10 mouse cellular contexts compared by ENCODE assay signal in genomic region chr8:85076001-85076400, GRCm38 (mm10). TPM values are rescaled to one million over a fixed set of nuclear protein-coding genes. Genes with fewer than 3 reads are reported as not detected.
DNase-seq lines count a peak whose midpoint lies in the region; ATAC-seq lines count a peak whose summit lies in the region.
"Had no signal": no experiment of that assay in that cellular context is flagged by ENCODE, and none has a peak within 500 bp of the region (broad histone marks: within the 10 kb centered on the region; RNA-seq: fewer than 3 reads in every experiment).

No protein-coding gene starts in this region.

- H3K27ac ChIP-seq in forebrain, embryonic 10.5 days = no peak overlapping the region
- H3K27ac ChIP-seq in forebrain, embryonic 12.5 days = no peak overlapping the region
- H3K27ac ChIP-seq in liver, embryonic 15.5 days (replicated peaks) = peak overlapping the region; percentile 73
- H3K27ac ChIP-seq in neural tube, embryonic 15.5 days (replicated peaks) = no peak overlapping the region

- no peak overlapping the region for H3K9ac ChIP-seq in forebrain, embryonic 12.5 days
- H3K9ac ChIP-seq in liver, embryonic 15.5 days = peak overlapping the region; percentile 45; the same call in 1 of the 2 replicates
- no peak overlapping the region for H3K9ac ChIP-seq in neural tube, embryonic 15.5 days (replicated peaks)

- WGBS in forebrain, embryonic 10.5 days = 77% methylated on average over 9 of the region's 9 CpGs
- 76% methylated on average over 9 of the region's 9 CpGs for WGBS in forebrain, embryonic 12.5 days
- 49% methylated on average over 9 of the region's 9 CpGs for WGBS in liver, embryonic 15.5 days (ENCODE audit: insufficient replicate concordance)
- 78% methylated on average over 9 of the region's 9 CpGs for WGBS in neural tube, embryonic 15.5 days

- H3K4me2 ChIP-seq in forebrain, embryonic 12.5 days = no peak overlapping the region
- peak overlapping the region; percentile 50 for H3K4me2 ChIP-seq in liver, embryonic 15.5 days
- no peak overlapping the region for H3K4me2 ChIP-seq in neural tube, embryonic 15.5 days

- H3K27me3 ChIP-seq in forebrain, embryonic 10.5 days (ENCODE audit: poor library complexity, severe bottlenecking) = no peaks in the 10 kb centered on the region
- no peaks in the 10 kb centered on the region for H3K27me3 ChIP-seq in forebrain, embryonic 12.5 days
- H3K27me3 ChIP-seq in liver, embryonic 15.5 days = no peaks in the 10 kb centered on the region
- H3K27me3 ChIP-seq in neural tube, embryonic 15.5 days (replicated peaks) = no peaks in the 10 kb centered on the region

- peak; percentile 41 for DNase-seq in forebrain, embryonic 10.5 days (ENCODE audit: extremely low spot score, low spot score)
- peak; percentile 42 for DNase-seq in ovary, postnatal 36 days (ENCODE audit: low spot score)
- DNase-seq in ovary, postnatal 14 days (ENCODE audit: low spot score) = no peak
- peak; percentile 39 for DNase-seq in embryo, embryonic 11 days
- DNase-seq in frontal cortex, adult 2 months (ENCODE audit: extremely low spot score in 1 of 2, low spot score in 1 of 2) = no peak

- H3K4me1 ChIP-seq in forebrain, embryonic 10.5 days = peaks cover 30% of the 10 kb centered on the region
- H3K4me1 ChIP-seq in forebrain, embryonic 12.5 days = peaks cover 24% of the 10 kb centered on the region
- peaks cover 83% of the 10 kb centered on the region for H3K4me1 ChIP-seq in liver, embryonic 15.5 days (replicated peaks)
- H3K4me1 ChIP-seq in neural tube, embryonic 15.5 days = peaks cover 37% of the 10 kb centered on the region

- peaks cover 66% of the 10 kb centered on the region for H3K36me3 ChIP-seq in forebrain, embryonic 10.5 days (replicated peaks)
- peaks cover 50% of the 10 kb centered on the region for H3K36me3 ChIP-seq in forebrain, embryonic 12.5 days (replicated peaks)
- H3K36me3 ChIP-seq in liver, embryonic 15.5 days (replicated peaks) = peaks cover 55% of the 10 kb centered on the region
- peaks cover 40% of the 10 kb centered on the region for H3K36me3 ChIP-seq in neural tube, embryonic 15.5 days

- H3K4me3 ChIP-seq in forebrain, embryonic 10.5 days = no peak overlapping the region
- H3K4me3 ChIP-seq in forebrain, embryonic 12.5 days (replicated peaks) = no peak overlapping the region
- H3K4me3 ChIP-seq in liver, embryonic 15.5 days (replicated peaks) = no peak overlapping the region; the same call in 1 of the 2 replicates
- no peak overlapping the region for H3K4me3 ChIP-seq in neural tube, embryonic 15.5 days (replicated peaks)
- H3K4me3 ChIP-seq: myocyte had no signal

- no peaks in the 10 kb centered on the region for H3K9me3 ChIP-seq in forebrain, embryonic 10.5 days
- no peaks in the 10 kb centered on the region for H3K9me3 ChIP-seq in forebrain, embryonic 12.5 days
- no peaks in the 10 kb centered on the region for H3K9me3 ChIP-seq in liver, embryonic 15.5 days (replicated peaks)
- no peaks in the 10 kb centered on the region for H3K9me3 ChIP-seq in neural tube, embryonic 15.5 days (replicated peaks)

- no peak for ATAC-seq in forebrain, embryonic 12.5 days (ENCODE audit: low FRiP score)
- peak; percentile 58 for ATAC-seq in liver, embryonic 15.5 days (ENCODE audit: insufficient read depth)
- ATAC-seq in neural tube, embryonic 15.5 days (ENCODE audit: low FRiP score) = no peak

RNA-seq across cellular contexts. Expression of gene Dhps, which starts 4.4 kb away (rescaled TPM):
- polyA plus RNA-seq in forebrain, embryonic 10.5 days (2016; fragmentation: Nextera tagmentation; extraction: Ambion mirVana) = 67.2 and 68.5 TPM in 2 replicates
- polyA plus RNA-seq in forebrain, embryonic 12.5 days (2016; fragmentation: Nextera tagmentation; extraction: Ambion mirVana) = 74.2 and 82.3 TPM in 2 replicates
- polyA plus RNA-seq in liver, embryonic 15.5 days (2015; fragmentation: Nextera tagmentation; extraction: Ambion mirVana) = 28.4 and 28.7 TPM in 2 replicates
- polyA plus RNA-seq in frontal cortex, adult 2 months (2012; rRNA removed) = 66.6 and 68.7 TPM in 2 replicates
- 102 and 117 TPM in 2 replicates for polyA plus RNA-seq in neural tube, embryonic 15.5 days (2015; fragmentation: Nextera tagmentation; extraction: Ambion mirVana)

RNA-seq across cellular contexts. Expression of gene Wdr83os, which starts 4.5 kb away (rescaled TPM):
- 139 and 142 TPM in 2 replicates for polyA plus RNA-seq in forebrain, embryonic 10.5 days (2016; fragmentation: Nextera tagmentation; extraction: Ambion mirVana)
- polyA plus RNA-seq in forebrain, embryonic 12.5 days (2016; fragmentation: Nextera tagmentation; extraction: Ambion mirVana) = 117 and 118 TPM in 2 replicates
- 55.6 and 58.5 TPM in 2 replicates for polyA plus RNA-seq in liver, embryonic 15.5 days (2015; fragmentation: Nextera tagmentation; extraction: Ambion mirVana)
- 110 and 122 TPM in 2 replicates for polyA plus RNA-seq in frontal cortex, adult 2 months (2012; rRNA removed)
- polyA plus RNA-seq in neural tube, embryonic 15.5 days (2015; fragmentation: Nextera tagmentation; extraction: Ambion mirVana) = 111 and 121 TPM in 2 replicates

RNA-seq across cellular contexts. Expression of gene Wdr83, which starts 5.1 kb away (rescaled TPM):
- 58.4 and 63.3 TPM in 2 replicates for polyA plus RNA-seq in forebrain, embryonic 10.5 days (2016; fragmentation: Nextera tagmentation; extraction: Ambion mirVana)
- 48.2 and 48.8 TPM in 2 replicates for polyA plus RNA-seq in forebrain, embryonic 12.5 days (2016; fragmentation: Nextera tagmentation; extraction: Ambion mirVana)
- 21.6 and 26.5 TPM in 2 replicates for polyA plus RNA-seq in liver, embryonic 15.5 days (2015; fragmentation: Nextera tagmentation; extraction: Ambion mirVana)
- 57.8 and 58.2 TPM in 2 replicates for polyA plus RNA-seq in frontal cortex, adult 2 months (2012; rRNA removed)
- polyA plus RNA-seq in neural tube, embryonic 15.5 days (2015; fragmentation: Nextera tagmentation; extraction: Ambion mirVana) = 50.3 and 50.5 TPM in 2 replicates

RNA-seq across cellular contexts. Expression of gene Man2b1, which starts 7.1 kb away (rescaled TPM):
- polyA plus RNA-seq in forebrain, embryonic 10.5 days (2016; fragmentation: Nextera tagmentation; extraction: Ambion mirVana) = 21.9 and 24.1 TPM in 2 replicates
- 14.9 and 17.8 TPM in 2 replicates for polyA plus RNA-seq in forebrain, embryonic 12.5 days (2016; fragmentation: Nextera tagmentation; extraction: Ambion mirVana)
- polyA plus RNA-seq in liver, embryonic 15.5 days (2015; fragmentation: Nextera tagmentation; extraction: Ambion mirVana) = 29.9 and 33.2 TPM in 2 replicates
- polyA plus RNA-seq in frontal cortex, adult 2 months (2012; rRNA removed) = 40.2 and 46.9 TPM in 2 replicates
- polyA plus RNA-seq in neural tube, embryonic 15.5 days (2015; fragmentation: Nextera tagmentation; extraction: Ambion mirVana) = 19.3 and 31.1 TPM in 2 replicates

RNA-seq across cellular contexts. Expression of gene Gm5741, which starts 8.2 kb away (rescaled TPM):
- not detected in 2 replicates for polyA plus RNA-seq in forebrain, embryonic 10.5 days (2016; fragmentation: Nextera tagmentation; extraction: Ambion mirVana)
- polyA plus RNA-seq in forebrain, embryonic 12.5 days (2016; fragmentation: Nextera tagmentation; extraction: Ambion mirVana) = 1.3 TPM in 1 of 2 replicates, not detected in the other
- polyA plus RNA-seq in liver, embryonic 15.5 days (2015; fragmentation: Nextera tagmentation; extraction: Ambion mirVana) = 0.45 TPM in 1 of 2 replicates, not detected in the other
- 0.74 TPM in 1 of 2 replicates, not detected in the other for polyA plus RNA-seq in frontal cortex, adult 2 months (2012; rRNA removed)
- 1.4 and 1.6 TPM in 2 replicates for polyA plus RNA-seq in neural tube, embryonic 15.5 days (2015; fragmentation: Nextera tagmentation; extraction: Ambion mirVana)
- polyA plus RNA-seq: heart, embryonic 14.5 days had no signal

Comparison
In these comparisons a context has a peak if more than half of its experiments do, and no peak if none do; other contexts are left out.
1. DNase-seq: peak in forebrain, embryonic 10.5 days (single experiment), ovary, postnatal 36 days (single experiment) and embryo, embryonic 11 days (single experiment); none in ovary, postnatal 14 days (single experiment) and frontal cortex, adult 2 months (0 of 2).